Mouse (Mus musculus): ENCODE data around the gene Gimap4.

Gene Gimap4

GRCm38 (mm10) chr6:48668022-48668421 is 16.3 kb upstream of the Gimap4 start:
- Histone ChIP-seq H3K36me3 (ENCODE audit: insufficient read depth, low read length) (no peaks in the 10 kb centered on the region), H3K4me1 (replicated peaks; ENCODE audit: low read depth, low read length) (peaks cover 9% of the 10 kb centered on the region; the same call in 1 of the 2 replicates), H3K9me3 (ENCODE audit: low read length) (0 out of 2 replicates have a peak, but pooled peaks cover under 1% of the 10 kb centered on the region), H3K27me3 (ENCODE audit: insufficient read depth, low read length) (peaks cover 10% of the 10 kb centered on the region), H3K4me3 (replicated peaks; ENCODE audit: low read length) (no peak overlapping the region)
- TF ChIP-seq POU5F1 (IDR thresholded peaks at IDR 0.05; ENCODE audit: borderline replicate concordance, low read length) (no peak), NANOG (IDR thresholded peaks at IDR 0.05; ENCODE audit: borderline replicate concordance, low read length) (no peak), CTCF (conservative IDR thresholded peaks at IDR 0.05; ENCODE audit: low read length) (no peak)

GRCm38 (mm10) chr6:48669446-48669969 is 14.8 kb upstream of the Gimap4 start:
- Histone ChIP-seq H3K9me3 (ENCODE audit: low read length) (peaks cover 13% of the 10 kb centered on the region), H3K4me1 (replicated peaks; ENCODE audit: low read depth, low read length) (peaks cover 12% of the 10 kb centered on the region), H3K4me3 (replicated peaks; ENCODE audit: low read length) (no peak overlapping the region), H3K36me3 (ENCODE audit: insufficient read depth, low read length) (no peaks in the 10 kb centered on the region), H3K27me3 (ENCODE audit: insufficient read depth, low read length) (peaks cover 10% of the 10 kb centered on the region)
- TF ChIP-seq NANOG (IDR thresholded peaks at IDR 0.05; ENCODE audit: borderline replicate concordance, low read length) (no peak), POU5F1 (IDR thresholded peaks at IDR 0.05; ENCODE audit: borderline replicate concordance, low read length) (no peak), CTCF (conservative IDR thresholded peaks at IDR 0.05; ENCODE audit: low read length) (no peak)

GRCm38 (mm10) chr6:48674291-48675058 is 9.9 kb upstream of the Gimap4 start:
- no peak for TF ChIP-seq CTCF (conservative IDR thresholded peaks at IDR 0.05; ENCODE audit: low read length)
- no peaks in the 10 kb centered on the region for H3K36me3 ChIP-seq (ENCODE audit: insufficient read depth, low read length)
- H3K9me3 ChIP-seq (ENCODE audit: low read length), result peaks cover 13% of the 10 kb centered on the region
- peaks cover 33% of the 10 kb centered on the region for H3K4me1 ChIP-seq (replicated peaks; ENCODE audit: low read depth, low read length)
- 0 out of 2 replicates have a peak, but pooled peaks cover under 1% of the 10 kb centered on the region for H3K27me3 ChIP-seq (ENCODE audit: insufficient read depth, low read length)
- no peak overlapping the region for H3K4me3 ChIP-seq (replicated peaks; ENCODE audit: low read length)

GRCm38 (mm10) chr6:48675400-48675930 is 8.9 kb upstream of the Gimap4 start:
- peaks cover 13% of the 10 kb centered on the region for H3K9me3 ChIP-seq (ENCODE audit: low read length)
- no peaks in the 10 kb centered on the region for H3K27me3 ChIP-seq (ENCODE audit: insufficient read depth, low read length)
- peak overlapping the region; percentile 53 for H3K4me3 ChIP-seq (replicated peaks; ENCODE audit: low read length)
- H3K36me3 ChIP-seq (ENCODE audit: insufficient read depth, low read length), result no peaks in the 10 kb centered on the region
- peaks cover 33% of the 10 kb centered on the region for H3K4me1 ChIP-seq (replicated peaks; ENCODE audit: low read depth, low read length)
- TF ChIP-seq CTCF (conservative IDR thresholded peaks at IDR 0.05; ENCODE audit: low read length), result no peak
- no peak for TF ChIP-seq POU5F1 (IDR thresholded peaks at IDR 0.05; ENCODE audit: borderline replicate concordance, low read length)
- no peak for TF ChIP-seq NANOG (IDR thresholded peaks at IDR 0.05; ENCODE audit: borderline replicate concordance, low read length)

GRCm38 (mm10) chr6:48675931-48676859 is 8.2 kb upstream of the Gimap4 start, which contains the start of gene Gimap9:
Gimap9 (plus strand) TSS chr6:48676129.
- H3K36me3 ChIP-seq (ENCODE audit: insufficient read depth, low read length), result no peaks in the 10 kb centered on the region
- H3K4me3 ChIP-seq (replicated peaks; ENCODE audit: low read length), result peak within 1 kb of the TSS; percentile 53
- peaks cover 33% of the 10 kb centered on the region for H3K4me1 ChIP-seq (replicated peaks; ENCODE audit: low read depth, low read length)
- peaks cover 13% of the 10 kb centered on the region for H3K9me3 ChIP-seq (ENCODE audit: low read length)
- no peaks in the 10 kb centered on the region for H3K27me3 ChIP-seq (ENCODE audit: insufficient read depth, low read length)
- no peak for TF ChIP-seq CTCF (conservative IDR thresholded peaks at IDR 0.05; ENCODE audit: low read length)
- no peak for TF ChIP-seq NANOG (IDR thresholded peaks at IDR 0.05; ENCODE audit: borderline replicate concordance, low read length)
- peak; percentile 61; the same call in 1 of the 2 replicates for TF ChIP-seq POU5F1 (IDR thresholded peaks at IDR 0.05; ENCODE audit: borderline replicate concordance, low read length)

- H3K4me1 ChIP-seq (replicated peaks; ENCODE audit: low read depth, low read length), result peaks cover 33% of the 10 kb centered on the region
- H3K27me3 ChIP-seq (ENCODE audit: insufficient read depth, low read length), result no peaks in the 10 kb centered on the region
- H3K4me3 ChIP-seq (replicated peaks; ENCODE audit: low read length), result no peak overlapping the region
- no peaks in the 10 kb centered on the region for H3K36me3 ChIP-seq (ENCODE audit: insufficient read depth, low read length)
- no peak for TF ChIP-seq CTCF (conservative IDR thresholded peaks at IDR 0.05; ENCODE audit: low read length)
- TF ChIP-seq POU5F1 (IDR thresholded peaks at IDR 0.05; ENCODE audit: borderline replicate concordance, low read length), result no peak
- no peak for TF ChIP-seq NANOG (IDR thresholded peaks at IDR 0.05; ENCODE audit: borderline replicate concordance, low read length)
- peaks cover 13% of the 10 kb centered on the region for H3K9me3 ChIP-seq (ENCODE audit: low read length)
Measured at GRCm38 (mm10) chr6:48676860-48677415, 7.4 kb upstream of the Gimap4 start.

- peaks cover 33% of the 10 kb centered on the region for H3K4me1 ChIP-seq (replicated peaks; ENCODE audit: low read depth, low read length)
- peaks cover 13% of the 10 kb centered on the region for H3K9me3 ChIP-seq (ENCODE audit: low read length)
- H3K4me3 ChIP-seq (replicated peaks; ENCODE audit: low read length), result no peak overlapping the region
- H3K27me3 ChIP-seq (ENCODE audit: insufficient read depth, low read length), result no peaks in the 10 kb centered on the region
- no peaks in the 10 kb centered on the region for H3K36me3 ChIP-seq (ENCODE audit: insufficient read depth, low read length)
- TF ChIP-seq POU5F1 (IDR thresholded peaks at IDR 0.05; ENCODE audit: borderline replicate concordance, low read length) (no peak), NANOG (IDR thresholded peaks at IDR 0.05; ENCODE audit: borderline replicate concordance, low read length) (no peak), CTCF (conservative IDR thresholded peaks at IDR 0.05; ENCODE audit: low read length) (no peak)
Measured at GRCm38 (mm10) chr6:48677492-48678345, 6.6 kb upstream of the Gimap4 start.

Measured in E14TG2a.4 (cell line).